Mouse (Mus musculus) ovary, adult 18-20 months (tissue): ENCODE results near the gene Ercc6.

Experiments used
- DNase-seq: peaks from one replicate; pipeline ENCODE4 v3.0.0; 2022; ENCODE audit warnings: low spot score, mixed read lengths

Gene Ercc6

GRCm38 (mm10) chr14:32513336-32514032, at the start of gene Ercc6:
TSS of gene Ercc6 (plus strand) at chr14:32513521.
- peak; percentile 86 for DNase-seq

GRCm38 (mm10) chr14:32464601-32465505, 48.5 kb upstream of the Ercc6 start, which contains the start of gene Slc18a3:
TSS of gene Slc18a3 (minus strand) at chr14:32464850.
- no peak for DNase-seq

- no peak for DNase-seq
These were observed 47.8 kb upstream of the Ercc6 start for GRCm38 (mm10) chr14:32465506-32465870.

GRCm38 (mm10) chr14:32465889-32466288, 47.4 kb upstream of the Ercc6 start, which contains the start of gene Chat:
TSS of gene Chat (minus strand) at chr14:32465989.
- DNase-seq = no peak

GRCm38 (mm10) chr14:32467606-32468005, 45.7 kb upstream of the Ercc6 start:
- DNase-seq = peak; percentile 11

- DNase-seq = no peak
These were observed 40.3 kb upstream of the Ercc6 start for GRCm38 (mm10) chr14:32472996-32473395.

- no peak for DNase-seq
These were observed 36.8 kb upstream of the Ercc6 start for GRCm38 (mm10) chr14:32476559-32476958.

- no peak for DNase-seq
These were observed 35.7 kb upstream of the Ercc6 start for GRCm38 (mm10) chr14:32477581-32477980.

- DNase-seq = no peak
These were observed 31.3 kb upstream of the Ercc6 start for GRCm38 (mm10) chr14:32482061-32482460.

GRCm38 (mm10) chr14:32492521-32492920, 20.8 kb upstream of the Ercc6 start:
- DNase-seq = no peak

GRCm38 (mm10) chr14:32496115-32496850, 17.0 kb upstream of the Ercc6 start:
- no peak for DNase-seq

- no peak for DNase-seq
These were observed 12.0 kb upstream of the Ercc6 start for GRCm38 (mm10) chr14:32501303-32501702.

GRCm38 (mm10) chr14:32502764-32503688, 10.3 kb upstream of the Ercc6 start:
- DNase-seq = no peak

- DNase-seq = no peak
These were observed 9.4 kb upstream of the Ercc6 start for GRCm38 (mm10) chr14:32503897-32504296.

- no peak for DNase-seq
These were observed 7.0 kb upstream of the Ercc6 start for GRCm38 (mm10) chr14:32506329-32506728.

GRCm38 (mm10) chr14:32507216-32507615, 6.1 kb upstream of the Ercc6 start:
- peak; percentile 26 for DNase-seq

- DNase-seq = no peak
These were observed 5.1 kb upstream of the Ercc6 start for GRCm38 (mm10) chr14:32508105-32508835.

GRCm38 (mm10) chr14:32509443-32509961, 3.8 kb upstream of the Ercc6 start:
- DNase-seq = no peak

- DNase-seq = no peak
These were observed 409 bp upstream of the Ercc6 start for GRCm38 (mm10) chr14:32512912-32513311.

GRCm38 (mm10) chr14:32516086-32516485, 2.8 kb downstream of the Ercc6 start:
- DNase-seq = no peak
